Mouse (Mus musculus) lung, embryonic 15.5 days (tissue): ENCODE measurements around the gene Flnc. TPM values are rescaled to one million over a fixed set of nuclear protein-coding genes. Genes with fewer than 3 reads are reported as not detected.
A peak's percentile ranks its signal among the peaks of the same experiment; 100 is the strongest.
"Not testable (repeated sequence)": the region's sequence is repeated elsewhere in the genome, so short reads cannot be mapped to it uniquely, and the experiment has no call there.

Experiments used
- ATAC-seq: fragments of 200-750 bp; cut with Nextera tagmentation; 2 replicates; pipeline ENCODE4 v1.8.0; 2017; ENCODE audit warnings: moderate number of reproducible peaks, borderline replicate concordance; ENCODE audit not compliant: low FRiP score, low TSS enrichment; ENCODE audit errors: extremely low read depth
- H3K27ac ChIP-seq: fragments of 300-500 bp; sonication (generic); 2 replicates; pipeline ENCODE4 v1.5.1; 2015; ENCODE audit warnings: moderate library complexity, mild to moderate bottlenecking, inconsistent platforms
- H3K27me3 ChIP-seq: fragments of 300-500 bp; sonication (generic); 2 replicates; pipeline ENCODE4 v1.6.1; 2015; ENCODE audit warnings: inconsistent platforms
- H3K36me3 ChIP-seq: fragments of 300-500 bp; sonication (generic); 2 replicates; pipeline ENCODE4 v1.6.1; 2015; ENCODE audit warnings: inconsistent platforms
- H3K4me1 ChIP-seq: fragments of 300-500 bp; sonication (generic); 2 replicates; pipeline ENCODE4 v1.6.1; 2015; ENCODE audit warnings: inconsistent platforms
- H3K4me2 ChIP-seq: fragments of 300-500 bp; sonication (generic); 2 replicates; pipeline ENCODE4 v1.6.1; 2015; ENCODE audit warnings: inconsistent platforms, mild to moderate bottlenecking, moderate library complexity
- H3K4me3 ChIP-seq: fragments of 300-500 bp; sonication (generic); 2 replicates; pipeline ENCODE4 v1.5.1; 2015; ENCODE audit warnings: mild to moderate bottlenecking, inconsistent platforms
- H3K9ac ChIP-seq: fragments of 300-500 bp; sonication (generic); 2 replicates; pipeline ENCODE4 v1.6.1; 2015; ENCODE audit warnings: inconsistent platforms
- H3K9me3 ChIP-seq: fragments of 300-500 bp; sonication (generic); 2 replicates; pipeline ENCODE4 v1.6.1; 2016; ENCODE audit warnings: inconsistent platforms
- WGBS: fragments of 180-500 bp; shearing (Covaris S2); methylation state at CpG from one replicate; pipeline ENCODE4 v1.1.7; 2015; 5-methylcytosine and 5-hydroxymethylcytosine counted together
- polyA plus RNA-seq: library from polyadenylated mRNA; unstranded; fragments of >200 nt; fragmentation: Nextera tagmentation; extraction: Ambion mirVana; gene quantifications from 2 replicates; pipeline ENCODE4 v1.2.1, GENCODE M21; 2015

The Flnc gene
- 5.8 and 6.7 TPM in 2 replicates for polyA plus RNA-seq

DNA sequence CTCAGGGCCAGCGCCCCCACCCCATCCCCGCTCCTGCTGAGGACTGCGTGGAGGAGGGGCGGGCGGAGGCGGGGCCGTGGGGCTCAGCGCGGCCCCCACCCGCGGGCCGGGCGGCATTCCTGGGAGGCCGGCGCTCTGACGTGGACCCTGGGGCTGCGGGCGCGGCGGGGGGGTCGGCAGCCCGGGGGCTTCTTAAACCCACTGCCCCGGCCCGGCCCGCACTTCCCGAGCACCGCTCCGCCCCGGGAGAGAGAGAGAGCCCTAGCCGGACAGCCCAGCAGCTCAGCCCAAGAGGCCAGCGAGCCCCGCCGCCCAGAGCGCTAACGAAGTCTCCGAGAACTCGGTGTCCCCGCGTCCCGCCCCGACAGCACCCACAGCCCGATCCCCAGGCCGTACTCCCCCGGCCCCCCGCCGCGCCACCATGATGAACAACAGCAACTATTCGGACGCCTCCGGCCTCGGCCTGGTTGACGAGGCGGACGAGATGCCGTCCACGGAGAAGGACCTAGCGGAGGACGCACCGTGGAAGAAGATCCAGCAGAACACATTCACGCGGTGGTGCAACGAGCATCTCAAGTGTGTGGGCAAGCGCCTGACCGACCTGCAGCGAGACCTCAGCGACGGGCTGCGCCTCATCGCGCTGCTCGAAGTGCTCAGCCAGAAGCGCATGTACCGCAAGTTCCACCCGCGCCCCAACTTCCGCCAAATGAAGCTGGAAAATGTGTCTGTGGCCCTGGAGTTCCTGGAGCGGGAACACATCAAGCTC is at the start of gene Flnc:
TSS of gene Flnc (plus strand) at position 219 of the 766 bp plus-strand sequence.
- peaks cover 40% of the 10 kb centered on the region for H3K4me1 ChIP-seq
- no peaks in the 10 kb centered on the region for H3K9me3 ChIP-seq
- peaks cover 26% of the 10 kb centered on the region for H3K27me3 ChIP-seq
- no peaks in the 10 kb centered on the region for H3K36me3 ChIP-seq
- ATAC-seq = peak; percentile 23; the same call in 1 of the 2 replicates
- H3K9ac ChIP-seq = peak within 1 kb of the TSS; percentile 46
- under 1% methylated on average over 73 of the region's 77 CpGs for WGBS
- H3K4me3 ChIP-seq = peak within 1 kb of the TSS; percentile 52
- peak within 1 kb of the TSS; percentile 37; the same call in 1 of the 2 replicates for H3K27ac ChIP-seq
- H3K4me2 ChIP-seq = peak within 1 kb of the TSS; percentile 88

DNA sequence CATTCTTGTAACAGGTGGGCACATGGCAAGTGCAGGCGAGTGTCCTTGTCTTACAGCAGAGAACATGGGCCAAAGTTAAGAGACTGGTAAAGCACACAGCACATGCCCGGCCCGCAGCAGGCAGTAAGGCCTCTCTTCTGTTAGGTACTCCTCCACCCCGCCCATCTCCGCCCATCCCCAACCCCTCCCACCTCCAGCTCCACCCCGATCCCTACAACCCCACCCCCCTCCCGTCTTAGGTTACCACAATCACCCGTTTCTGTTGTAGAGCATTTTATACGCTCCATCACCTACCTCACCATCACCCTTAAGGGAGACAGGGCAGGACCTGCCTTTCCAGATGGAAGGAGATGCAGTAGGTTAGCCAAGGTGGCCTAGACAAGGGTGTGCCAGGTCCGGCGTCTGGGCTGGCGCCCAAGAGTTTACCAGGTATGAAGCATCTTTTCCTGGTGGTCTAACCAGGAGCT is 45.0 kb upstream of the Flnc start, which contains the start of gene Opn1sw:
TSS of gene Opn1sw (minus strand) at position 417 of the 467 bp plus-strand sequence.
- H3K4me3 ChIP-seq = peak within 1 kb of the TSS; percentile 46
- peaks cover 23% of the 10 kb centered on the region for H3K4me1 ChIP-seq
- H3K9me3 ChIP-seq = no peaks in the 10 kb centered on the region
- peak within 1 kb of the TSS; percentile 82 for H3K27ac ChIP-seq
- WGBS = 1% methylated on average over 12 of the region's 12 CpGs
- peaks cover 4% of the 10 kb centered on the region; the same call in 1 of the 2 replicates for H3K27me3 ChIP-seq
- peak within 1 kb of the TSS; percentile 29 for H3K9ac ChIP-seq
- H3K4me2 ChIP-seq = peak within 1 kb of the TSS; percentile 65
- peak; percentile 81 for ATAC-seq
- H3K36me3 ChIP-seq = no peaks in the 10 kb centered on the region

DNA sequence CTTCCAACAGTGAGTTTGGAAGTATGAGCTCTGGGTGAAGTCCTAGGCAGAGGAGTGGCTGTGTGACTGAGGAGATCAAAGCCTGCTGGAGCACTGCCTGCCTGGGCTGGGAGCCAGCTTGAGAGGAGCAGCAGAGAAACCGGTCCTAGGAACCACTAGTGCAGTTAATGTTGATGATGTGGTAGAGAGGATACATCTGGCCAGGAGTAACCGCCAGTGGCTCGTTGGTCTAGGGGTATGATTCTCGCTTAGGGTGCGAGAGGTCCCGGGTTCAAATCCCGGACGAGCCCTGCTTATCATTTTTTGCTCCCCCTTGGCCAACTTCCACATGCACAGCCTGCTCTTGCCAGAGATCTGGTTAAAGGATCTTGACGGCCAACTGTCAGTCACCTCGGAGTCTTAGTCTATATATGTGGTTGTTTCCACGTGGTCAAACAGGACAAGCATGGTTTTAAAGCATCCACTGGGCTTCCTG is 44.4 kb upstream of the Flnc start:
- Histone ChIP-seq H3K27me3 (peaks cover 4% of the 10 kb centered on the region; the same call in 1 of the 2 replicates), H3K4me2 (peak overlapping the region; percentile 65), H3K9ac (no peak overlapping the region; the same call in 1 of the 2 replicates), H3K4me1 (peaks cover 23% of the 10 kb centered on the region), H3K36me3 (no peaks in the 10 kb centered on the region), H3K27ac (peak overlapping the region; percentile 82), H3K4me3 (peak overlapping the region; percentile 46), H3K9me3 (no peaks in the 10 kb centered on the region)
- WGBS = 5% methylated on average over 11 of the region's 11 CpGs
- peak; percentile 97 for ATAC-seq

- Histone ChIP-seq H3K9ac (no peak overlapping the region), H3K4me2 (peak overlapping the region; percentile 65; the same call in 1 of the 2 replicates), H3K36me3 (no peaks in the 10 kb centered on the region), H3K4me1 (peaks cover 23% of the 10 kb centered on the region), H3K4me3 (no peak overlapping the region; the same call in 1 of the 2 replicates), H3K27me3 (peaks cover 6% of the 10 kb centered on the region), H3K9me3 (no peaks in the 10 kb centered on the region), H3K27ac (no peak overlapping the region)
- WGBS = 50% methylated on average over 9 of the region's 9 CpGs
- ATAC-seq = no peak
Measured at GRCm38 (mm10) chr6:29389425-29389824, 43.6 kb upstream of the Flnc start.

GRCm38 (mm10) chr6:29390500-29390899 is 42.6 kb upstream of the Flnc start:
- not testable (repeated sequence) for H3K36me3 ChIP-seq, ATAC-seq, H3K4me2 ChIP-seq, H3K27ac ChIP-seq, H3K9me3 ChIP-seq, H3K9ac ChIP-seq, H3K4me3 ChIP-seq
- 82% methylated on average over 1 of the region's 1 CpGs for WGBS
- H3K27me3 ChIP-seq = peaks cover 16% of the 10 kb centered on the region
- peaks cover 23% of the 10 kb centered on the region for H3K4me1 ChIP-seq

DNA sequence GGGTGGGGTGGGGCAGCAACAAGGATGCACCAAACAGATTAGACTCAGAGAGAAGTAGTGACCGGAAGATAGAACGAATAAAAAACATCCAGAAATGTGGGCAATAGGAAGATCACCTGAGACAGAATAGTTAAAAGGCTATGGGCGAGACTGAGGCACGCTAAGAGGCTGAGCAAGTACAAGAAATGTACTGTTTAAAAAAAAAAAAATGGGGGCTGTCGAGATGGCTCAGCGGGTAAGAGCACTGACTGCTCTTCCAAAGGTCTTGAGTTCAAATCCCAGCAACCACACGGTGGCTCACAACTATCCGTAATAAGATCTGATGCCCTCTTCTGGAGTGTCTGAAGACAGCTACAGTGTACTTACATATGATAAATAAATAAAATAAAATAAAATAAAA is 41.8 kb upstream of the Flnc start:
- not testable (repeated sequence) for H3K27ac ChIP-seq, H3K4me3 ChIP-seq, H3K36me3 ChIP-seq, H3K4me2 ChIP-seq, H3K9ac ChIP-seq, ATAC-seq, H3K9me3 ChIP-seq
- H3K4me1 ChIP-seq = peaks cover 29% of the 10 kb centered on the region
- H3K27me3 ChIP-seq = peaks cover 22% of the 10 kb centered on the region
- WGBS = 61% methylated on average over 8 of the region's 8 CpGs

- no peaks in the 10 kb centered on the region for H3K9me3 ChIP-seq
- WGBS = 67% methylated on average over 4 of the region's 4 CpGs
- no peak overlapping the region for H3K9ac ChIP-seq
Measured at GRCm38 (mm10) chr6:29391802-29392201, 41.3 kb upstream of the Flnc start.

DNA sequence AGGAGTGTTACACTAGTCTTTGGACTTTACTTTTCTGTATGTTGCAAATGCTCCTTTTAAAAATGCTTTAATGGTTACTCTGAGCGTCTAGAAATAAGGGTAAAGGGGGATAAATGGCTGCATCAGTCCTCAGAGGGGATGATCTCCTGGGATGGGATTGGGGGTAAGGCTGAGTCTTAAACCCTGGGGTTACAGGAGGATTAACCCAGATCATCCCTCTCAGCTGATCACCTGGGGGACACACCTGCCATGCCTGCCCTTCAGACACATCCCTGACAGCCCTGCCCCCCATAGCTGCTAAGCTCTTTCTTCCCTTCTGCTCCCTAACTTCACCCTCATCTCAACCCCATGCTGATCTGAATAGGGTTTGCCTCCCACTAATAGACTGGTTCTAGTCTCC is 38.8 kb upstream of the Flnc start:
- Histone ChIP-seq H3K4me1 (peaks cover 23% of the 10 kb centered on the region), H3K36me3 (no peaks in the 10 kb centered on the region), H3K4me3 (no peak overlapping the region), H3K27ac (no peak overlapping the region), H3K4me2 (no peak overlapping the region), H3K9me3 (no peaks in the 10 kb centered on the region), H3K27me3 (peaks cover 22% of the 10 kb centered on the region), H3K9ac (no peak overlapping the region)
- ATAC-seq = no peak
- WGBS = 53% methylated on average over 1 of the region's 1 CpGs

More at GRCm38 (mm10) chr6:29391802-29392201, 41.3 kb upstream of the Flnc start:
- H3K4me3 ChIP-seq = no peak overlapping the region
- ATAC-seq = no peak
- H3K36me3 ChIP-seq = no peaks in the 10 kb centered on the region
- H3K4me1 ChIP-seq = peaks cover 32% of the 10 kb centered on the region
- H3K27ac ChIP-seq = no peak overlapping the region
- peaks cover 22% of the 10 kb centered on the region for H3K27me3 ChIP-seq
- no peak overlapping the region for H3K4me2 ChIP-seq

DNA sequence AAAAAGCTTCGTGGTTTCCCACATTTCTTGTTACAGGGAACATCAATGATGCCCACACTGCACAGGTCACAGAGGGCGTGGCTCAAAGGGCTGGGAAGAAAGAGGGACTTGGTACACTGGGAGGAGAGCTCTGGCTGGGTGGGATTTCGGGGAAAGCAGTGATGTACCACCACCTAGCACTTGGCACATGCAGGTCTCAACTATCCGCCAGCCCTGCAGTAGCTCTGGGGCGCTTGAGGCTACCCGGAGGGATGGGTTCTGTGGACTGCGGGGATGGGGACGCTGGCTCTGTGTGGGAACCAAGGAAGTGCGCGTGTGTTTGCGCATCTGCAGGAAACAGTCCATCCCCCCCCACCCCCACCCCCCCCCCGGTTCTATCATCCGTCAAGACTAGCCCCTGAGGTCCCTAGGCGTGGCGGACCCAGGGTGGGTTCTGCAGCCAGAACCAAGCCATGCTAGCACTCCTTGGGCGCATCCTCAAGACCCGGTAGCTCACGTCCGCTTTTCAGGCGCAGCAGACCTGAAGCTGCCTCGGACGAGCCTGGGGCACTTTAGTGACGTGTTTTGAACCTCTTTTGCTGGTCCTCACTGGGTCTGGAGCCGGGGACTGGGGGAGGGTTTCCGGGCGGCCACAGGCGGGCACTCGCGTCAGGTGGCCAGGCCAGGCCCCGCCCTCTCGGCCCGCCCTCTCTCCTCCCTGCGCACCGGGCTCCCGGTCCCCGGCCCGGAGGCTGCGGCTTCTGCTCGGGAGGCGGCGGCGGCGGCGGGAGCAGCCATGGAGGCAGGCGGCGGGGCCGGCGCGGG is 36.9 kb upstream of the Flnc start, which contains the start of gene Ccdc136:
TSS of gene Ccdc136 (plus strand) at position 400 of the 804 bp plus-strand sequence.
- H3K4me1 ChIP-seq = peaks cover 19% of the 10 kb centered on the region
- H3K27ac ChIP-seq = 0 out of 2 replicates have a peak within 1 kb of the TSS, but pooled peaks have one; percentile 17
- peaks cover 22% of the 10 kb centered on the region for H3K27me3 ChIP-seq
- under 1% methylated on average over 48 of the region's 49 CpGs for WGBS
- peak within 1 kb of the TSS; percentile 75 for H3K4me3 ChIP-seq
- H3K9me3 ChIP-seq = no peaks in the 10 kb centered on the region
- H3K4me2 ChIP-seq = peak within 1 kb of the TSS; percentile 95
- ATAC-seq = peak; percentile 88
- peak within 1 kb of the TSS; percentile 59 for H3K9ac ChIP-seq
- H3K36me3 ChIP-seq = no peaks in the 10 kb centered on the region

- WGBS = 4% methylated on average over 24 of the region's 24 CpGs
- peak; percentile 70; the same call in 1 of the 2 replicates for ATAC-seq
- peak overlapping the region; percentile 95 for H3K4me2 ChIP-seq
- 0 out of 2 replicates have a peak overlapping the region, but pooled peaks have one; percentile 17 for H3K27ac ChIP-seq
- no peaks in the 10 kb centered on the region for H3K36me3 ChIP-seq
- peaks cover 20% of the 10 kb centered on the region for H3K27me3 ChIP-seq
- H3K9ac ChIP-seq = peak overlapping the region; percentile 59
- H3K4me1 ChIP-seq = peaks cover 19% of the 10 kb centered on the region
- H3K4me3 ChIP-seq = peak overlapping the region; percentile 75
- no peaks in the 10 kb centered on the region for H3K9me3 ChIP-seq
Measured at GRCm38 (mm10) chr6:29396714-29397540, 36.1 kb upstream of the Flnc start.
